Mouse (Mus musculus) right cerebral cortex, adult 2 months (tissue): ENCODE measurements around the gene Fbxo44.

Experiments
- DNase-seq, 2 experiments: peaks; one replicate each; pipeline ENCODE4 v3.0.0; 2021 to 2022; ENCODE audit warnings: low spot score in 2 of 2

Fbxo44 gene

DNA sequence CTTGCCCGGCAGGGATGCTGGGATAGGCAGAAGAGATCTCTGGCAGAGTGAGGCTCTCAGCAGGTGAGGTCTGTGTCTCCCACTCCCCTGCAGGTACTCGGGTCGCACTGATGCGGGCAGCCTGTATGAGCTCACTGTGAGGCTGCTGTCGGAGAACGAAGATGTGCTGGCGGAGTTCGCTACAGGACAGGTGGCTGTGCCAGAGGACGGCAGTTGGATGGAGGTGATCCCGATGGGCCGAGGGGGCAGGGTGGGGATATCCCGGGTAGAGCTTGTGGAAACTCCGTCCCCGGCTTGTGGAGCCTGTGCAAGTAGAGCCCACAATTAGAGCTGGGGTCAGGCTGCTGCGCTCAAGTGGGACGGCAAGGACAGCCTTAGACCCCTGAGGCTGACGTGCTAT lies 5.3 kb upstream of the Fbxo44 start:
- DNase-seq: no peak

DNA sequence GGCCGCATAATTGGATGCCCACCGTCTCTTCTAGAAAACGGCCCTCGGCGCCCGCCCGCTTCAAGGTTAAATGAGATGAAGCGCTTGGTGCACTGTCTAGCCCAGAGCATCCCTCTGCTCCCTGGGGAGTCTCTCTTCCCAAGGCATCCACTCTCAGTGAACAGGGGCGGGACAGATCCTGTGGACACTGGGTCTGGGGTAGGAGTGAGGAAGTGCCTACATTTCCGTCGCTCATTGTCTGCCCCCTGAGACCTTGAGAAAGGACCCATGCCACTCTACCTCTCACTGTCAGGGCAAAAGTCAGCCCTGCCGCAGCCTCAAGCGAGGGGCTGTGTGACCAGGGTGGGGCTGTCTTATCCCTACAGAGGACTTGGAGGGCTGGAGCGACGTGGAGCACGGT lies 4.2 kb upstream of the Fbxo44 start:
- no peak for DNase-seq

DNA sequence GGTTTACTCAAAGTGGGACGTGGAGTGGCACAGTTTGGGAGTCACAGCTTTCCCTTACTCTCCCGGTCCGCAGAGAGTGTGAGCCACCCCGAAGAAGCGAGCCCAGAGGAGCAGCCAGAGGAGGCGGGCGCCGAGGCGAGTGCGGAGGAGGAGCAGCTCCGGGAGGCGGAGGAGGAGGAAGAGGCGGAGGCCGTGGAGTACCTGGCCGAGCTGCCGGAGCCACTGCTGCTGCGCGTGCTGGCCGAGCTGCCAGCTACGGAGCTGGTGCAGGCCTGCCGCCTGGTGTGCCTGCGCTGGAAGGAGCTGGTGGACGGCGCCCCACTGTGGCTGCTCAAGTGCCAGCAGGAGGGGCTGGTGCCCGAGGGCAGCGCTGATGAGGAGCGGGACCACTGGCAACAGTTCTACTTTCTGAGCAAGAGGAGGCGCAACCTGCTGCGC lies 3.7 kb upstream of the Fbxo44 start:
- peak; percentile 75 to 79 for DNase-seq

DNA sequence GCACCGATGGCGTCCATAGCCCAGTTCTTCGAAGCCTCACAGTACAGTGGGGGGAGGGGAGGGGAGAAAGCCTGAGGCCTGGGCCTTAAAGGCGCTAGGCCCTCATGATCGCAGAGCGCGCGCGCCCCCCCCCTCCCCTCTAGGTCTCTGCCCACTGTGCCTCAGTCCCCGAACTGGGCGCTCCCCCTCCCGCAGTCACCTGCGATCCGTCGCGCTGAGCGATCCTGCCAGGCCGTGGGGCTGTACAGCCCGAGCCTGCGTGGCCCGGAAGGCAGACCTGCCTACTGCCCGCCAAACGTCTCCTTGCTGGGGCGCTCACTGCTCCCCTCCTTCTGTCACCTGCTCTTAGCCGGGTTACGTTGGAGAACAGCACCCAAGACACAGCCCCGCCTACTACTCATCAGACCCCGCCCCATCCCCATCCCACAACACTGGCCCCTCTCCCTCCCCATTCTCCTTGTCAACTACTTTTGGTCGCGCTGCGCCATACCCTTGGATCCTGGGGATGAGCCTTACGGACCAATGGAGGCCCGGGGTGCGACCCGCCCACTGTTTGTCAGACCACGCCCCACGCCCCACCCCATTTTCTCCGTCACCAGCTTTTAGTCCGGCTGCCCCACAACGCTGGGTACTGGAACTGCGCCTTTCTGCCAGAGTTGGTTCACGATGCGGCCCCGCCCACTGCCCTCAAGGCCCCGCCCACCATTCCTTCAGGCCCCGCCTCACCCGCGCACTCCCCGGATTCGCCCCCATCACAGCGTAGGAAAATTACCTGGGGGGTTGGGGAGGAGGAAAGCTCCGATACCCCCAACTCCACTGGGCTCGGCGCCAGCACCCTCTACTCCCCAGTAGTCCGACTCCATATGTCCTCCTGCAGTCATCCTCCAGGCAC lies 492 bp downstream of the Fbxo44 start:
- peak; percentile 98 to 99 for DNase-seq

DNA sequence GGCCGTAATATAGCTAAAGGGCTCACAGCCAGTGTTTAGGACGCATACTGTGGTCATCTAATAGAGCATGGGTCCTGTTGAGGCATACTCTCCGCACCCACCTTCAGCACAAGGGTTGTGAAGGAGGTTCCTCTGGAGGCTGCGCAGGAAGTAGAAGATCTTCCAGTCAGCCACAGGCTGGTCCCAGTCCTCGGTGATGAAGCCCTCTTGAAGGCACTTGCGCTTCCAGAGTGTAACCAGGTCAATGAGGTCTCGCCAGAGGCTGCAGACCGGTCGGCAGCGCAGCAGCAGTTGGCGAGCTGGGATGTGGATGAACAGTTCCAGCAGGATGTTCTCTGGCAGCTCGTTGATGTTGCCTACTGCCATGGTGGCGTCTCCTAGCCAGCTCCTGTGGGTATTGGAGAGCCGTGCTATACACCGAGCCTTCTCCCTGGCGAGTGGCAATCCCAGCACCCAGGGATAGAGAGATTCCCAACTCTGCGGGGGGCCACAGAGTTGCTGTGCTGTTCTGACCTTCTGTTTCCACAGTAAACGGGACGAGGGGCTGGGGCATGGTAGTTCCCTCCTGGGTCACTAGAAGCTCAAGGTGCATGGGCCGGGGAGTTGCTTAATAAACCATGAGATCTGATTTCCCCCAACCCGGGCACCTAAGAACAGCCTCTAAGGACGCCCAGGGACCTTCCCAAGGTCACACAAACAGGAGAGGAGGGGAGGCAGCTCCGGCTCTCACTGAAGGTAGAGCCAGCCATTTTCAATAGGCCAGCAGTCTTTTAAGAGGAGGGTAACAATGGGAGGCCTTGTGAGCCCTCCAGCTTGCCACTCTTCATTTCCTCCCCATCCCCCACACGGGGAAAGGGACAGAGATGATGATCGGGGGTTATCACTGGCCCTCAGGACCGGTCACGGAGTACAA lies 1.6 kb downstream of the Fbxo44 start:
- peak in 1 of 2 experiments; percentile 61 for DNase-seq

DNA sequence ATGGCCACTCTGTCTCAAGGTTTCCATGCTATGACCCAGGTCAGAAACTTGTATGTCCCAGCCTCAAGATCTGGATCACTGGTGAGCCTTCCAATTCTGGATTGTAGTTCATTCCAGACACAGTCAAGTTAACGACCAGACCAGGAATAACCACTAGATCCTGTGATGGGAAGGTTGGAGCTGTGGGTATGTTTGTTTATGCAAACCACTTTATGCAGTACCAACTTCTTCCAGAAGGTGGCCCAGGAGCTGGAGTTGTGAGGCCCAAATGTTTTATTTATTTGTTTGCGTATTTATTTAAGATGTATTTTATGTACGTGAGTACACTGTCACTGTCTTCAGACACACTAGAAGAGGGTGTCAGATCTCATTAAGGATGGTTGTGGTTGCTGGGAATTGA lies 5.3 kb downstream of the Fbxo44 start:
- DNase-seq: peak; percentile 73 to 76

DNA sequence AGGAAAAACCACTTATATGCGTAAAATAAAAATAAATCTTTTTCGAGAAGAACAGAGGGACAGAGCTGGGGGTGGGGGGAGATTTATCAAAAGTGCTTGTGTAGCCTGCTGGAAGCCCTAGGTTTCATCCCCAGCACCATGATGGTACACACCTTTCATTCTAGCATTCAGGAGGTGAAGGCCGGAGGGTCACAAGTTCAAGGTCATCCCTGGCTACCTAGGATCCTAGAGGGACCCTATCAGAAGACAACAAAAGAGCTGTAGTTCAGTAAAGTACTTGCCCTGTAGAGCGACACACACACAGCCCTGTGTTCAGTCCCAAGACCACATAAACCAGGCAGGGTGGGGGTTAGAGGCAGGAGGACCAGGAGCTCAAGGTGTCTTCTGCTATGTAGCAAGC lies 6.3 kb downstream of the Fbxo44 start:
- no peak for DNase-seq

DNA sequence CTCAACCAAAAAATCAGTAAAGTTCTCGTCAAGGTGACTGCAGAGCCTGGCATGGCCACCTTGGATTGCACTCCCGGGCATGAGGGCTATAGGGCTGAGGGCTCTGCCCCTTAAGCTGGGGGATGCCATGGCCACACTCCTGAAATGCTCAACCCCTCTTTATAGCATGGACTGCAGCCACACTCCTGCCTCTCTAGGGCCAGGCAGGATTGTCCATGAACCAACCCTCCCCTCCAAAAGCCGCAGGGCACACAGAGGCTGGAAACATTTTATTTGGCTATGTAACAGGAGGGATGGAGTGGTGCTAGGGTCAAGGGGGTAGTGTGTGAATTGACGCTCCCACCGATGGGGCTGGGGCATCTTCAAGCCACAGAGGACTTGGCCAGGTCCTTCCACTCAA lies 7.7 kb downstream of the Fbxo44 start:
- DNase-seq: no peak

DNA sequence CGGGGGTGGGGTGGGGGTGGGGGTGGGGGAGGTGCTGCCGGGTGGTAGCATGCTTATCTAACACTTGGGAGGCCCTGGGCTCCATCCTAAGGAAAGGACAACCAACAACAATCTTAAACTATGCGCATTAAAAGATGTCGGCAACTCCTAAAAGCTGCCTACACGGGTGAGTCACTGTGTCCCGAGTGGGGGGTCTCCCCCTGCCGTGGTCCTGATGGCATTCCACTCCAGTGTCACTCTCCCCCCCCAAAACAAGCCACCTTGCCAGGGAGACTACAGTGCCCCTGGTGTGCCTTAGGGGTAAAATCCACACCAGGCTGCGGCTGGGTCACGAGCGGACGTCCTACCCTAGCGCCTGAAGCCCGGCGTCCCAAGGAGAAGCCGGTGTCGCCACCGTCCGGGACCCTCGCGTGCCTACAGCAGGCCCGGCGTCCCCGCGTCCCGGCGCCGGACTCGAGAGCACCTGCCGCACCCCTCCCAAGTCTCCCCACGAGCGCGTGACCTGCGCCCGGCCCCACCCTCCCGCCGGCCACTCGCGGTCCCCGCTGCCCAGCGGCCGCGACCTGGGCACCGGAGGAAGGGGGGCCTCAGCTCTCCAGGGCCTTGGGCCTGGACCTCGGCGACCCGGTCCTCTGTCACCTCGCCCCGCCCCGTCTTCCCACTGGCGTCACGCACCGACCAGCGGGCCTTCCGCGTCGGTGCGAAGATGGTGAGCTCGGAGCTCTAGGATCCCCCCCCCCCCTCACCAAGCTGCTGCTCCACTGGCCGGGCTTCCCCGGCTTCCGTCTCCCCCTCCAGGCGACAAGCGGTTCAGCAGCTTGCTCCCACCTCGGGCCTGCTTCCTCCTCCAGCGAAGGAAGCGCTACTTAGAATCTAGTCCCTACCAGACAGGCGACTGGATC lies 8.8 kb downstream of the Fbxo44 start, which contains the start of gene Fbxo6:
Gene Fbxo6 (minus strand): TSS at position 874 of the 902 bp plus-strand sequence.
- DNase-seq: peak; percentile 82 to 85

DNA sequence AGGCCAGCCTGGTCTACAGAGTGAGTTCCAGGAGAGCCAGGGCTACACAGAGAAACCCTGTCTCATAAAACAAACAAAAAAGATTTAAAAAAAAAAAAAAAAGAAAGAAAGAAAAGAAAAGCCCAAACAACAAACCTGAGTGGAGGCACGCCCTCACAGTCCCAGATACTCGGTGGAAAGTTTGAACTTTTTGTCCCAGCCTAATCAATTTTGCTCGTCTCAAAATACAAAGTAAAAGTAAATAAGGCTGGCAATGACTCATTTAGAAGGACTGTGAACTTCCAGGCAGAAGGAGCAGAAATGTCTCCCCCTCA lies 9.4 kb downstream of the Fbxo44 start:
- no peak for DNase-seq

DNA sequence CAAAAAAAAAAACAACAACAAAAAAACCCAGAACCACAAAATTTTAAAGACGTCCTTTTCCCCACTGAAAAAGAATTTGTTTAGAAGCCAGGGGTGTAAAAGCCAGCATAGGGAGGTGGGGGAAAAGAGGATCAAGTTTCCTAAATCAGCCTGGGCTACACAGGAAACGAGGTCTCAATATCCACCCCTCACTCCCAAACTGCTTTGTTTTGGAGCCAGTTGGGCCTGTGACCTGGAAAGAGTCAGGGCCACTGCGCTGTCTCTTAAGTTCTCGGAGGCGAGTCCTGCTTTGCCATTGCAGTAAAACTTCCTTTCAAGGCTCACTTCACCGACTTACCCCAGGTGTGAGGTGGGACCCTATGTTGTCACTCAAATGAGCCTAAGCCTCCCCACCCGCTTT lies 10.0 kb downstream of the Fbxo44 start:
- DNase-seq: no peak

DNA sequence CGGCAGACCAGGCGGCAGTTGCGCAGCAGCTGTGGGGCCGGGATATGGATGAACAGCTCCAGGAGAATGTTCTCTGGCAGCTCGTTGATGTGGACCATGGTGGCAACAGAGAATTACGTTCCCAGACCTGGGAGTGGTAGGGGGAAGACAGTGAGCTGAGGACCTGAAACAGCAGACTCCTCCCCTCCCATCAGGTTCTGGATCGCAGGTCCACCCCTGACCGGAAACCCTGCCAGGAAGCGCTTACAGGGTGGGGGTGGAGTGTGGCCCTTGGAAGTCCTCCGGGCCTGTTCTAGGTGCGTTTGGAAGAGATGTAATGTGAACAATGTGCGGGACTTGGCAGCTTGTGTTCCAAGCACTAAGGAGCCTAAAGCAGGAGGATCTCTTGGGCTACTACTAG lies 10.7 kb downstream of the Fbxo44 start:
- no peak for DNase-seq

DNA sequence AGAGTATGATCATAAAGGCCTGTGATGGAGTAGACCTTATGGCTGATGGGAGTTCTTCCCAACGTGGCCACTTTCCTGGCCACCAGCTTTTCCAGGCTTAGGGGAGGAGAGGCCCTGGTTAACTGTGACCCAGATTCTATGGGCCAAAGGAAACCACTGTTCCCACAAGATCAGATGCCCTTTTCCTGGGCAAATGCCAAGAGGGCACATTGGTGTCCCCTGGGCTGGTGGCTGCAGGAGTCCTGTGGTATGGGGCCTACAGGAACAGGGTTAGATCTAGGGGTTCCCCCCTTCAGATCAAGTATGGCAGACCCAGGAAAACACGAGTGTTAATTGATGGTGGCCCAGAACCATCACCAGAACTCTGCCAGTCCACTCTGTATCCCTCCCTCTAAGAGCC lies 12.6 kb downstream of the Fbxo44 start:
- no peak for DNase-seq

DNA sequence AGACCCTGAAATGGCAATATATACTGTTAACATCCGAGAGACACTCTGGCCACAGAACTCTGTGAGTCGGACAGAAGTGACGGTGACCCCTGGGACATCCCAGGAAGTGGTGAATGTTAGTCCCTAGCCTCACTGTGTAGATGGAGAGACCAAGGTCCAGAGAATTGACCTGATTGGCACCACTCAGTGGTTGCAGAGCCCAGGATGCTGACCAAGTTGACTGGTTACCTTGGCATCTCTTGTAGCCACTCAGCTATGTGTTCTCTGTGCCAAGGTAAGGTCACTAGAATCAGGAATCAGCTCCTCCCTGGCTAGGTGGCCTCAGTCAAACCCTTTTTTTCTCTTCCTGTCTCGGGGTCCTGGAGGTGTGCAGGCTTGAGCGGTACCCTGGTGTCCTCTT lies 16.6 kb downstream of the Fbxo44 start:
- DNase-seq: no peak

DNA sequence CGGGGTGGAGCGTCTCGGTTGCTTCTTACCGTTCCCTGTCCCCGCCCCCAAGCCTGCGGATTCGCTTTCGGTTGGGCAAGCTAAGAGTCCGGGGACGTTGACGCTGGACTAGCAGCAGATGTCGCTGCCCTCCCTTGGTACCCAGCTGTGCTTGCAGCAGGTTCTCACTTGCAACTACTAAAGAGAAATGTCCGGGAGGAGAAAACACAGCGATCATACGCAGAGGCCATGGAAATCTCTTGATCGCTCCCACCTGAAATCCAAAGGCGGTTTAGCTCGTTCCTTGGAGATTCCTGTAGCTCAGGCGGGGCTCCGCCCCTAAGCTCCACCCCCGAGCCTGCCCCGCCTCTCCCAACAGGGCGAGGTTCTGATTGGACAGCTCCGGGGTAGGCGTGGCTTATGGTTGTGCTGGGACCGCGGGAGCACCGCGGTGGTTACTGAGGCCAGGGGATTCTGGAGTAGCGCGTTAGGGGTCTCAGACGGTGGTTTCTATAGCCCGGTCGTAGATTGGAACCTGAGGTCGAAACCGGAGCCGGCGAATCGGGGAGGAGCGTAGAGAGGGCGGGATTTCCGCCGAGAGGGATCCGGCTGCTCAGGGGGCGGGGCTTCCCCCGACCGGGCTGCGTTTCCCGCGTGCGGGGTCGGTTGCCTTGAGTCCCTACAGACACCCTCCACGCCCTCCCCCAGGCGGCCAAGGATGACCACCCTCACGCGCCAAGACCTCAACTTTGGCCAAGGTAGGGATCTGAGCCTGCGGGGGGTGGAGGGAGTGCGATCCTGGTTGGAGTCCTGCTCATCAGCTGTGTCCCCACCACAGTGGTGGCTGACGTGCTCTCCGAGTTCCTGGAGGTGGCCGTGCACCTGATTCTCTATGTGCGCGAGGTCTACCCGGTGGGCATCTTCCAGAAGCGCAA lies 19.9 kb downstream of the Fbxo44 start:
- peak; percentile 90 to 96 for DNase-seq

DNA sequence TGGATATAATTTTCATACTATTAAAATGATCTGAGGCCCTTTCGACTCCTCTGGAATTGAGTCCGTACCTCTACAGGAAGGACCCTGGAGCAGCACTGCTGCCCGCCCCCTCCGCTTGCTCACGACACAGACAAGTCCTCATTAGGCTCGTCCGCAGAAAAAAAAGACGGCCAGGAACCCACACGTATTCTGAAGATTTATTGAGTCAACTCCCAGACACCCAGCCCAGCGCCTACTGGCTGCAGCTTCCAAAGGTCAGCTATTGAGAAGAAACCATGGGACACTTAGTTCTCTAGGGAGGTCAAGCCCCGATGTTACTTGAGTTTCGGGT lies 20.6 kb downstream of the Fbxo44 start:
- no peak for DNase-seq

DNA sequence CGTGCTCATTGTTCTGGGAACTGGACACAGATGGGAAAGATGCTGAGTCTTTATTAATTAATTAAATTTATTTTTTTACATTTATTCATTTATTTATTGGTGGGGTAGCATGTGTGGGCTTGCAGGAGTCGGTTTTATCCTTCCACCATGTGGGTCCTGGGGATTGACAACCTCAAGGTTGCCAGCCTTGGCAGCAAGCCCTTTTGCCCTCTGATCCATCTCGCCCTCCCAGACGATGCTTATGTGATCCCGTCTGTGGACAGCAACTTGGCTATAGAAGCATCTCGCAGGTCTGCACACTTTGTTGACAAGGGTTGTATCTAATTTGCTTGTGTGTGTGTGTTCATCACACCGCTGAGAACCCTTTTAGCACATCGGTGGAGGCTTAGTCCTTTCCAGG lies 22.8 kb downstream of the Fbxo44 start:
- no peak for DNase-seq

DNA sequence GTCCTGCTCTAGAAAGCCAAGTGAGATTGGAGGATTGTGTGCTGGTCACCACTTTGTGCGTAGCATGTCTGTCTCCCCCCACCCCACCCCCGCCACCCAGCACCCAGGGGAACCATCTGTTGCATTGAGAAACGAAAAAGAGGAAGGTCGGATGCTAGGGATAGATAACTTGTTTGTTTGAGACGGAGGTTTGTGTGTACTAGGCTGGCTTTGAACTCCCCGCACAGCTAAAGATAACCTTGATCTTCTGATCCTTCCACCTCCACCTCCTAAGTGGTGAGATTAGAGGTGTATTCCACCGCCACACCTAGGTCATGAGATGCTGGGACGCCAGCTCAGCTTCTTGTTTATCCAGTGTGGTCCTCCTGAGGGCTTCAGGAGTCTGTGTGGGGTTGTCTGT lies 25.3 kb downstream of the Fbxo44 start:
- no peak for DNase-seq

DNA sequence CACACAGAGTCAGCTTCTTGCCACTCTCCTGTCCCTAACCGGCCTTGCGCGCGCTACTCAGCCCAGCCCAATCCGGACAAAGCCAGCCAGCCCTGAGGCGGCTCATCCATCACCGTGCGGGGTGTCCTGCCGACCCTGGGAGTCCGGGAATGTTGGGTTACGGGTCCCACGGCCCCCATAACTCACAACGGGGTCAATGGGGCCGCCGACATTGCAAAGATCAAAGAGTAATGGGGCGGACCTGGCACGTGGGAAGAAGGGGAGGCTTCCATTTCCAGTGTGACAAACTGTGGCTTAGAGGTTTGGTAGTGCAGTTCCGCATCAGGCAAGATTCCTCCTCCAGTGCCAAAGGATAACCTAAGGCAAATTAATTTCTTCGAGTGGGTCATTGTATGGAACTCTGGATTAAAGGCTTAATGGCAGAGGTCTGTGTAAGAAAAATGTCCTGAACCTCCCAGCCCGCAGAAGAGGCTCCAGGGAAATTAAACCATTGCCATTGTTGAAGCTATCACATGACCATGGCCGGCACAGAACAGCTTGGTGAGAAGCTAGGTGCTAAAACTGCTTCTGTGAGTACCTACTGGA lies 28.7 kb downstream of the Fbxo44 start:
- DNase-seq: no peak
